Mouse (Mus musculus): Measurements from ENCODE around the gene Dnajb13. TPM values are rescaled to one million over a fixed set of nuclear protein-coding genes. Genes with fewer than 3 reads are reported as not detected.
A peak's percentile ranks its signal among the peaks of the same experiment; 100 is the strongest.

The Dnajb13 gene
- 0.19 and 0.46 TPM in 2 replicates for polyA plus RNA-seq (2014; fragmentation: Nextera tagmentation; extraction: Ambion mirVana)

DNA sequence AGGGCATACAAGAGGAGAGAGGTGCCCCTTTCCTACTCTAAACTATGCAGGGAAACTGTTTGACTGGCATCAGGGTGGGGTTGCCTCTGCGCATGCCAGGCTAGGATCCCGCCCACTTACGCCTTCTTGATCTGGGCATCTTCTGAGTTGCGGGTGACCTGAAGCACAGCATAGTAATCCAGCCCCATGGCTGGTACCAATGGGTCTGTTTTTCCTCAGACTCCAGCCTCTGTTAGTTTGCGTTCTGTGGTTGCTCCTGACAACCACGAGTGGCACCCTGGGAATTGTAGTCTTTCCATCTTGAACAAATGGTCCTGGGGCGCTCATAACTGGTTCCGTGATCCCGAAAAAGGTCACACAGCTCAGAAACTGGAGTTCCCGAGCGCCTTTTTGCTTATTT, at the start of gene Dnajb13:
TSS of gene Dnajb13 (minus strand) at position 388 of the 400 bp plus-strand sequence.
- WGBS, result 48% methylated on average over 11 of the region's 11 CpGs
- Histone ChIP-seq H3K9me3 (ENCODE audit: control insufficient read depth, low read length) (no peaks in the 10 kb centered on the region), H3K36me3 (ENCODE audit: control insufficient read depth, insufficient read depth, low read length) (no peaks in the 10 kb centered on the region), H3K4me2 (replicated peaks; ENCODE audit: low read depth, low read length) (0 out of 2 replicates have a peak within 1 kb of the TSS, but pooled peaks have one; percentile 4), H3K27me3 (ENCODE audit: control insufficient read depth, insufficient read depth, low read length) (no peaks in the 10 kb centered on the region), H3K4me1 (ENCODE audit: control insufficient read depth, insufficient read depth, low read length) (no peaks in the 10 kb centered on the region), H3K9ac (ENCODE audit: low read depth, low read length) (no peak within 1 kb of the TSS), H3K27ac (ENCODE audit: low read depth, low read length) (no peak within 1 kb of the TSS), H3K4me3 (ENCODE audit: low read length) (no peak within 1 kb of the TSS)
- ATAC-seq (ENCODE audit: low FRiP score, low TSS enrichment), result no peak; the same call in 1 of the 2 replicates

- Histone ChIP-seq H3K36me3 (ENCODE audit: control insufficient read depth, insufficient read depth, low read length) (peaks cover 3% of the 10 kb centered on the region; the same call in 1 of the 2 replicates), H3K9ac (ENCODE audit: low read depth, low read length) (no peak overlapping the region), H3K4me2 (replicated peaks; ENCODE audit: low read depth, low read length) (no peak overlapping the region), H3K4me1 (ENCODE audit: control insufficient read depth, insufficient read depth, low read length) (no peaks in the 10 kb centered on the region), H3K4me3 (ENCODE audit: low read length) (no peak overlapping the region), H3K27ac (ENCODE audit: low read depth, low read length) (no peak overlapping the region), H3K9me3 (ENCODE audit: control insufficient read depth, low read length) (no peaks in the 10 kb centered on the region), H3K27me3 (ENCODE audit: control insufficient read depth, insufficient read depth, low read length) (no peaks in the 10 kb centered on the region)
- WGBS, result 81% methylated on average over 11 of the region's 11 CpGs
- no peak for ATAC-seq (ENCODE audit: low FRiP score, low TSS enrichment)
Observed at GRCm38 (mm10) chr7:100561861-100562587, 47.3 kb upstream of the Dnajb13 start.

- H3K9ac ChIP-seq (ENCODE audit: low read depth, low read length), result no peak overlapping the region
- no peak for ATAC-seq (ENCODE audit: low FRiP score, low TSS enrichment)
Observed at GRCm38 (mm10) chr7:100559331-100559730, 44.6 kb upstream of the Dnajb13 start.

DNA sequence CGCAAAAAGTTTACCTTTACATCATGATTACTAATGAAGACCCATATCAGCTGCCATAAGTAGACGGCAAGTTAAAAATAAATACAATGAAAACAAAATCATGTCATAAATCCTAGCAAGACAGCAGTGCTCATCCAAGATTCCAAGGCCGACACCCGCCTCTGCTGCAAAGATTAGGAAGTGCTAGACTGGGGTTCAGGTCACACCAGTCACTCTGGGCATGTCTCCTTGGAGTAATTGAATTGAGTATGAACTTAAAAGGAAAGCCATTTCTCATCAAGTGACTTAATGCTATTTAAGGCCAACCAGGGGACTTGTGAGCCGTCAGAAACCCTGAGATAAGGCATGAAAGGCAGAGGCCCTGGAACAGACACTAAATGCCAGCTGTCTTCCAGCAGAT, 42.5 kb upstream of the Dnajb13 start:
- Histone ChIP-seq H3K9me3 (ENCODE audit: control insufficient read depth, low read length) (no peaks in the 10 kb centered on the region), H3K27ac (ENCODE audit: low read depth, low read length) (no peak overlapping the region), H3K4me1 (ENCODE audit: control insufficient read depth, insufficient read depth, low read length) (no peaks in the 10 kb centered on the region), H3K4me3 (ENCODE audit: low read length) (no peak overlapping the region), H3K4me2 (replicated peaks; ENCODE audit: low read depth, low read length) (no peak overlapping the region), H3K27me3 (ENCODE audit: control insufficient read depth, insufficient read depth, low read length) (no peaks in the 10 kb centered on the region), H3K9ac (ENCODE audit: low read depth, low read length) (no peak overlapping the region), H3K36me3 (ENCODE audit: control insufficient read depth, insufficient read depth, low read length) (no peaks in the 10 kb centered on the region; the same call in 1 of the 2 replicates)
- ATAC-seq (ENCODE audit: low FRiP score, low TSS enrichment), result no peak
- WGBS, result 76% methylated on average over 5 of the region's 5 CpGs

More at GRCm38 (mm10) chr7:100559331-100559730, 44.6 kb upstream of the Dnajb13 start:
- Histone ChIP-seq H3K27me3 (ENCODE audit: control insufficient read depth, insufficient read depth, low read length) (no peaks in the 10 kb centered on the region), H3K4me3 (ENCODE audit: low read length) (no peak overlapping the region), H3K36me3 (ENCODE audit: control insufficient read depth, insufficient read depth, low read length) (no peaks in the 10 kb centered on the region; the same call in 1 of the 2 replicates), H3K4me1 (ENCODE audit: control insufficient read depth, insufficient read depth, low read length) (no peaks in the 10 kb centered on the region), H3K9me3 (ENCODE audit: control insufficient read depth, low read length) (no peaks in the 10 kb centered on the region), H3K4me2 (replicated peaks; ENCODE audit: low read depth, low read length) (no peak overlapping the region), H3K27ac (ENCODE audit: low read depth, low read length) (no peak overlapping the region)
- 74% methylated on average over 4 of the region's 4 CpGs for WGBS

- Histone ChIP-seq H3K4me3 (ENCODE audit: low read length) (no peak overlapping the region), H3K27me3 (ENCODE audit: control insufficient read depth, insufficient read depth, low read length) (no peaks in the 10 kb centered on the region), H3K4me1 (ENCODE audit: control insufficient read depth, insufficient read depth, low read length) (no peaks in the 10 kb centered on the region), H3K4me2 (replicated peaks; ENCODE audit: low read depth, low read length) (no peak overlapping the region), H3K9ac (ENCODE audit: low read depth, low read length) (no peak overlapping the region), H3K36me3 (ENCODE audit: control insufficient read depth, insufficient read depth, low read length) (peaks cover 4% of the 10 kb centered on the region; the same call in 1 of the 2 replicates), H3K27ac (ENCODE audit: low read depth, low read length) (no peak overlapping the region), H3K9me3 (ENCODE audit: control insufficient read depth, low read length) (no peaks in the 10 kb centered on the region)
- WGBS, result 57% methylated on average over 13 of the region's 13 CpGs
- no peak for ATAC-seq (ENCODE audit: low FRiP score, low TSS enrichment)
Observed at GRCm38 (mm10) chr7:100555431-100555951, 40.7 kb upstream of the Dnajb13 start.

GRCm38 (mm10) chr7:100554939-100555338, 40.2 kb upstream of the Dnajb13 start:
- Histone ChIP-seq H3K9me3 (ENCODE audit: control insufficient read depth, low read length) (no peaks in the 10 kb centered on the region), H3K4me3 (ENCODE audit: low read length) (no peak overlapping the region), H3K27ac (ENCODE audit: low read depth, low read length) (no peak overlapping the region), H3K27me3 (ENCODE audit: control insufficient read depth, insufficient read depth, low read length) (no peaks in the 10 kb centered on the region), H3K4me1 (ENCODE audit: control insufficient read depth, insufficient read depth, low read length) (no peaks in the 10 kb centered on the region), H3K4me2 (replicated peaks; ENCODE audit: low read depth, low read length) (no peak overlapping the region), H3K9ac (ENCODE audit: low read depth, low read length) (no peak overlapping the region), H3K36me3 (ENCODE audit: control insufficient read depth, insufficient read depth, low read length) (peaks cover 4% of the 10 kb centered on the region; the same call in 1 of the 2 replicates)
- 78% methylated on average over 5 of the region's 5 CpGs for WGBS
- ATAC-seq (ENCODE audit: low FRiP score, low TSS enrichment), result no peak

DNA sequence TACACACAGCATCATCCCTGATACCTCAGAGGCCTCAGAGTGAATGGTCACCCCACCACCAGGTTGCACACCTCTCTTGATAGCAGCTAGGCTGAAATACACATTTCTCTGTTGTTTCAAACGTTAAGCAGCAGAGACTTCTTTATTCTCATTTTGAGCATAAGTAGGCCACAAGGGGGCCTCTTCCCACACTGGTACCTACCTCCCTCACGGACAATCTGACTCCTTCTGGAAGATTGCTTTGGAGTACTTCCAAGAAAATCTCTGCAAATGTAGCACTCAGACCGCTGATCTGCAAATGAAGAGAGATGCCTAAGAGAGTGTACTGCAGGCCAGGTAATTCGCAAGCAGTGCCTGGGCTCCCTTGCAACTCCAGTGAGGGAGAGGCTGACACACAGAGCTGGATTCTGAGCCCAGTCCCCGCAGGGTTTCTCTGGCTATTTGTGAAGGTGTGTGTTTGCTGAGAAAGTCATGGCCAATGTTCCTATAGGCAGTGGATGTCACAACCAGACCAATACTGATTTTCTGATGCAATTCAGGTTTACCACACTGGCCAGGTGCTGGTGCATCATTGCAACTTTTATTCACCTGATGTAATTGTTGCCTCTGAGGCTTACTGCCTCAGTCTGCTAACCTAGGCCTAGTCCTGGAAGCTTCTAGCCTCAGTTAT, 35.7 kb upstream of the Dnajb13 start:
- no peak for ATAC-seq (ENCODE audit: low FRiP score, low TSS enrichment)
- H3K4me2 ChIP-seq (replicated peaks; ENCODE audit: low read depth, low read length), result no peak overlapping the region
- no peak overlapping the region for H3K27ac ChIP-seq (ENCODE audit: low read depth, low read length)
- no peak overlapping the region for H3K4me3 ChIP-seq (ENCODE audit: low read length)
- H3K27me3 ChIP-seq (ENCODE audit: control insufficient read depth, insufficient read depth, low read length), result no peaks in the 10 kb centered on the region
- H3K4me1 ChIP-seq (ENCODE audit: control insufficient read depth, insufficient read depth, low read length), result no peaks in the 10 kb centered on the region
- no peaks in the 10 kb centered on the region for H3K9me3 ChIP-seq (ENCODE audit: control insufficient read depth, low read length)
- H3K9ac ChIP-seq (ENCODE audit: low read depth, low read length), result no peak overlapping the region
- WGBS, result 69% methylated on average over 5 of the region's 5 CpGs
- peaks cover 11% of the 10 kb centered on the region; the same call in 1 of the 2 replicates for H3K36me3 ChIP-seq (ENCODE audit: control insufficient read depth, insufficient read depth, low read length)

DNA sequence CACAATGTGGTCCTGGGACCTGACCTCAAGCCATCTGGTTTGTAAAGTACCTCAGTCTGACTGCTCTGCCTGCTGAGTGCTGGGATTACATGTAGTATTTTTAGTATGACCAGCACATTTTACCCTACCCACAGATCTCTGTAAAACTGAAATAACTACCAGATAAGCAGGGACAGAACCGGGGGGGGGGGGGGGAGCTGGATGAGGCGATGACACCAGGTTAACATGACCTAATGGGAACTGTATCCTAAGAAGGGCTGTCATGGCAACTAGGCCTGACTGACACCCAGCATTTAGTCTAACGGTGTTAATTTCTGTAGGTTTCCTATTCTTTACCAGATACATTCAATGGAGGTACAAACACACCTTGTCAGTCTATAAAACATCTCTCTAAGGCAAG, 35.0 kb upstream of the Dnajb13 start:
- Histone ChIP-seq H3K27ac (ENCODE audit: low read depth, low read length) (no peak overlapping the region), H3K36me3 (ENCODE audit: control insufficient read depth, insufficient read depth, low read length) (peaks cover 11% of the 10 kb centered on the region; the same call in 1 of the 2 replicates), H3K4me1 (ENCODE audit: control insufficient read depth, insufficient read depth, low read length) (no peaks in the 10 kb centered on the region), H3K4me2 (replicated peaks; ENCODE audit: low read depth, low read length) (no peak overlapping the region), H3K9me3 (ENCODE audit: control insufficient read depth, low read length) (no peaks in the 10 kb centered on the region), H3K9ac (ENCODE audit: low read depth, low read length) (no peak overlapping the region), H3K27me3 (ENCODE audit: control insufficient read depth, insufficient read depth, low read length) (no peaks in the 10 kb centered on the region), H3K4me3 (ENCODE audit: low read length) (no peak overlapping the region)
- WGBS, result 100% methylated on average over 3 of the region's 3 CpGs
- ATAC-seq (ENCODE audit: low FRiP score, low TSS enrichment), result no peak

GRCm38 (mm10) chr7:100547631-100548030, 32.9 kb upstream of the Dnajb13 start:
- WGBS, result 80% methylated on average over 4 of the region's 4 CpGs
- H3K4me2 ChIP-seq (replicated peaks; ENCODE audit: low read depth, low read length), result no peak overlapping the region
- no peaks in the 10 kb centered on the region for H3K27me3 ChIP-seq (ENCODE audit: control insufficient read depth, insufficient read depth, low read length)
- ATAC-seq (ENCODE audit: low FRiP score, low TSS enrichment), result no peak
- no peaks in the 10 kb centered on the region for H3K9me3 ChIP-seq (ENCODE audit: control insufficient read depth, low read length)
- H3K36me3 ChIP-seq (ENCODE audit: control insufficient read depth, insufficient read depth, low read length), result peaks cover 11% of the 10 kb centered on the region; the same call in 1 of the 2 replicates
- no peak overlapping the region for H3K27ac ChIP-seq (ENCODE audit: low read depth, low read length)
- H3K4me1 ChIP-seq (ENCODE audit: control insufficient read depth, insufficient read depth, low read length), result no peaks in the 10 kb centered on the region
- H3K9ac ChIP-seq (ENCODE audit: low read depth, low read length), result no peak overlapping the region
- H3K4me3 ChIP-seq (ENCODE audit: low read length), result no peak overlapping the region
